Mouse (Mus musculus) heart, embryonic 16.5 days (tissue): ENCODE measurements around the gene Lman2l. TPM values are rescaled to one million over a fixed set of nuclear protein-coding genes. Genes with fewer than 3 reads are reported as not detected.
A peak's percentile ranks its signal among the peaks of the same experiment; 100 is the strongest.

Experiments
- ATAC-seq: fragments of 200-750 bp; cut with Nextera tagmentation; replicated peaks from 2 replicates; pipeline ENCODE4 v1.8.0; 2017; ENCODE audit warnings: moderate number of reproducible peaks; ENCODE audit not compliant: insufficient read depth, low FRiP score; ENCODE audit errors: extremely low read depth
- H3K27ac ChIP-seq: fragments of 300-500 bp; sonication (generic); 2 replicates; pipeline ENCODE4 v1.5.1; 2014; ENCODE audit warnings: mild to moderate bottlenecking, low read length, control low read depth, moderate library complexity
- H3K27me3 ChIP-seq: fragments of 300-500 bp; sonication (generic); 2 replicates; pipeline ENCODE4 v1.6.1; 2014; ENCODE audit warnings: low read length, mixed read lengths; ENCODE audit not compliant: control insufficient read depth, insufficient read depth
- H3K36me3 ChIP-seq: fragments of 300-500 bp; sonication (generic); 2 replicates; pipeline ENCODE4 v1.6.1; 2014; ENCODE audit not compliant: control insufficient read depth, insufficient read depth
- H3K4me1 ChIP-seq: fragments of 300-500 bp; sonication (generic); 2 replicates; pipeline ENCODE4 v1.6.1; 2014; ENCODE audit warnings: low read length, mixed read lengths; ENCODE audit not compliant: control insufficient read depth, insufficient read depth
- H3K4me2 ChIP-seq: fragments of 300-500 bp; sonication (generic); 2 replicates; pipeline ENCODE4 v1.6.1; 2014; ENCODE audit warnings: low read depth, mild to moderate bottlenecking, control low read depth, low read length
- H3K4me3 ChIP-seq: fragments of 300-500 bp; sonication (generic); 2 replicates; pipeline ENCODE4 v1.5.1; 2014; ENCODE audit warnings: mild to moderate bottlenecking, control low read depth, low read length
- H3K9ac ChIP-seq: fragments of 300-500 bp; sonication (generic); 2 replicates; pipeline ENCODE4 v1.6.1; 2014; ENCODE audit warnings: low read length, control low read depth
- H3K9me3 ChIP-seq: fragments of 300-500 bp; sonication (generic); replicated peaks from 2 replicates; pipeline ENCODE4 v1.6.1; 2016; ENCODE audit warnings: low read length; ENCODE audit not compliant: control insufficient read depth
- WGBS: fragments of 180-500 bp; shearing (Covaris S2); extraction: QIAGEN DNeasy Blood & Tissue Kit; methylation state at CpG from one replicate; pipeline ENCODE4 v1.1.7; 2014; 5-methylcytosine and 5-hydroxymethylcytosine counted together
- polyA plus RNA-seq: library from polyadenylated mRNA; unstranded; fragments of >200 nt; fragmentation: Nextera tagmentation; extraction: Ambion mirVana; gene quantifications from 2 replicates; pipeline ENCODE4 v1.2.1, GENCODE M21; 2015

Gene Lman2l
- polyA plus RNA-seq = 47.3 and 50.1 TPM in 2 replicates

DNA sequence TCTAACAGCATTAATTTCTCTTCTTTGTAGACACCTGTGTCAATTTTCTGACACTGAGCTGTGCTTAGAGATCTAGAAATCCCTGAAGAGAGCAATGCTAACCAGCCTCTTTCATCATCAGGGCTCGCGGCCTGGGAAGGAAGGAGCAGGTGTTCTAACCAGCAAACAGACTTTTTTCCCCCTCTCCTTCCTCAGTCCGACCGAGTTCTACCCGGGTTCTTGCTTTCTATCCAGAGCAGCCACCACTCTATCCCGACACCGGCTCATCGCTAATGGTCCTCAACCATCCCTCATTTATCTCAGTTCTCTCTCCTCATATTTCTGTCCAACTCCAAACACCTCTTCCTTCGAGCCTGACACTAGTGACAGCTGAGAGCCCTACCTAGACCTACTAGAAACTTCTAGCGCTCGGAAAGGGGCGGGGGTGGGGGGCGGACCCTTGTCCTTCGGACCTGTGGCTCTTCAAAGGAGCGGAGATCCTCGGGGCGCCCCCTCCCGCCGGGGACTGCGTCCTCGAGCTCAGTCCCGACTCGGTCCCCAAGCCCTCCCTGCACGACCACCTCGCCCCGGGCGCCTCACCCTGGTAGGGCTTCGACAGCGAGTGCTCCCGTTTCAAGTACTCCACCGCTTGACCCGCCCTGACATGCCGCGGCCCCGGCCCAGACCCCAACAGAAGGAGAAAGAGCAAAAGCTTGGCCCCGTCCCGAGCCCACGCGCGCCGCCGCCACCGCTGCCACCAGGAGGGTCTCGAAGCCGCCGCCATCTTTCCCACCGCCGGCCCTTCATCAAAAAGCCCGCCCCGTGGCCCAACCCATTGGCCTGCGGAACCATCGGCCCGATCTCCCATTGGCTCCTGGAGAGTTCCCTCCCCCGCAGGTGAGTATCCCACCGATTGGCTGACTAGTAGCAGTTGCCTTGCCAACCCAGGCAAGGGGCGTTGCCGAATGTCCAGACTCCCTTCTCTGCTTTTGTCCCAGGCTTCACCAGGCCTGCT lies at the start of gene Lman2l:
TSS of gene Lman2l (minus strand) at position 801 of the 994 bp plus-strand sequence.
- Histone ChIP-seq H3K9ac (peak within 1 kb of the TSS; percentile 87), H3K9me3 (no peaks in the 10 kb centered on the region), H3K4me3 (peak within 1 kb of the TSS; percentile 92), H3K27ac (peak within 1 kb of the TSS; percentile 80), H3K4me2 (peak within 1 kb of the TSS; percentile 93), H3K4me1 (peaks cover 9% of the 10 kb centered on the region), H3K36me3 (peaks cover 13% of the 10 kb centered on the region), H3K27me3 (no peaks in the 10 kb centered on the region)
- WGBS = under 1% methylated on average over 54 of the region's 57 CpGs
- peak; percentile 99 for ATAC-seq

DNA sequence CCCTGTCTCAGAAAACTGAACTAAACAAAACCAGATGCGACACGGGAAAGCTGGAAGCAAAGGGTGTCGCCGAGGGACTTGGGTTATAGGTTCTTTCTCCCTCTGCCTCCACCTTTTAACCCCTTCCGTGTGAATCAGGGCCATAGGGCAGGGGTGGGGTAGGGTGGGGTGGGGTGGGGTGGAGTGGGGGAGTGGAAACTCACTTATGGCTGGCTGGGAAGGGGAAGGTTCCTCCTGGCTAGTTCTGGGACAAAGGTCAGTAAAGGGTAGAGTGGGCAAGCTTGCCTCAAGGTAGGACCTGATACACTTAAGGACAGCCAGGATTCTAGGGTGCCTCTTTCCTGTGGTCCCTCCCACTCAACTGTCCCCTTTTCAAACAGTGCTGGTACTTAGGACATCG lies 48.2 kb upstream of the Lman2l start:
- Histone ChIP-seq H3K27me3 (no peaks in the 10 kb centered on the region), H3K4me3 (no peak overlapping the region), H3K27ac (no peak overlapping the region), H3K9me3 (no peaks in the 10 kb centered on the region), H3K9ac (no peak overlapping the region), H3K36me3 (no peaks in the 10 kb centered on the region), H3K4me2 (no peak overlapping the region), H3K4me1 (peaks cover 11% of the 10 kb centered on the region)
- 75% methylated on average over 6 of the region's 6 CpGs for WGBS
- ATAC-seq = no peak

DNA sequence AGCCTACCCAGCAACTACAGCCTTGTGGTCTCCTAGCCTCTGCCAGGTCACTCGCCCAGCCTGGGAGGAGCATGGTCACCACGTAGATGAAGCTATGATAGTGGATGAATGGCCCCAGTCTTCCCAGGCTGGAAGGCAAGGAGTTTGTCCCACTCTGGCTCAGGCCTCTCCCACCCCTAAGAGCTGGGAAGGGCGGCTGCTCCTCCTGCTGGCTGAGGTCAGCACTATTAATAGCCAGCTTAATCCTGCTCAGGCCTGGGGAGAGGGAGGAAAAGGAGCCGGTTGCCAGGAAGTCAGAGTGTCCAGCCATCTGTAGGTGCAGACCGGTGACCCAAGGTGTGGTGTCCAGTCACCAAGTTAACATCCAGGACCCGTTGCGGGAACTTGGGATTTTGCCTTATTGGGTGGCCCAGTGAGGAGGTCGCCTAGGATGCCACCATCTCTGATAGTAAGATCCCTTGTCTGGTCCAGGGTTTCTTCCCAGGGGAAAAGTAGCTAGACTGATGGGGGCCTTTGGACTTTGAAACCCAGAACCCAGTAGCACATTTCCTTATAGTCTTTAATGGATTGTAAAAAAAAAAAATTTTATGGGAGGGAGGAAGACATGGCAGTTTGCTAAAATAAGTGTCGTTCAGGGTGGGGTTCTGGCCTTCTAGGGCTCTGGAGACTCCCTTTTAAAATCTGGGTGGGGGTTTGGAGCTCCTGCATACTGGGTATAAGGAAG lies 47.5 kb upstream of the Lman2l start:
- H3K27me3 ChIP-seq = no peaks in the 10 kb centered on the region
- ATAC-seq = peak; percentile 88
- H3K4me1 ChIP-seq = peaks cover 11% of the 10 kb centered on the region
- peak overlapping the region; percentile 47; the same call in 1 of the 2 replicates for H3K9ac ChIP-seq
- 0 out of 2 replicates have a peak overlapping the region, but pooled peaks have one; percentile 38 for H3K27ac ChIP-seq
- H3K36me3 ChIP-seq = no peaks in the 10 kb centered on the region
- H3K9me3 ChIP-seq = no peaks in the 10 kb centered on the region
- no peak overlapping the region for H3K4me3 ChIP-seq
- H3K4me2 ChIP-seq = no peak overlapping the region
- 35% methylated on average over 9 of the region's 9 CpGs for WGBS

DNA sequence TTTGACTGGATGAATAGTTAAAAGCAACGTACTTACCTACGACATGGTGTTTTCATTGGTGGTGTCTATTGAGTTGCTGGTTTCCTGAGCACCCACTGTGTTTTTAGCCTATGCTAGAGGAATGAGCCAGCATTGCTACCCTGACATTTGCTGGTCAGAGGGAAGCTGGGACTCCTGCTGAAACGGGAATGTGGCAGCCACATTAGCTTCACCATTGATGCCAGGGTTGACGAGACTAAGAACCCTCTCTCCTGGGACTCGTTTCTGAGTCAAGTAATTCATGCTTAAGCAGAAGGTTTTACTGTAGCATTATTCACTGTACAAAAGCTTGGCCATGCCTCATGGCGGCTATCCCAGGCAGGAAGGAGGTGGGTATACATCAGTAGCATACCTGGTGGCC lies 44.6 kb upstream of the Lman2l start:
- no peak overlapping the region for H3K27ac ChIP-seq
- no peak for ATAC-seq
- WGBS = 79% methylated on average over 6 of the region's 6 CpGs

DNA sequence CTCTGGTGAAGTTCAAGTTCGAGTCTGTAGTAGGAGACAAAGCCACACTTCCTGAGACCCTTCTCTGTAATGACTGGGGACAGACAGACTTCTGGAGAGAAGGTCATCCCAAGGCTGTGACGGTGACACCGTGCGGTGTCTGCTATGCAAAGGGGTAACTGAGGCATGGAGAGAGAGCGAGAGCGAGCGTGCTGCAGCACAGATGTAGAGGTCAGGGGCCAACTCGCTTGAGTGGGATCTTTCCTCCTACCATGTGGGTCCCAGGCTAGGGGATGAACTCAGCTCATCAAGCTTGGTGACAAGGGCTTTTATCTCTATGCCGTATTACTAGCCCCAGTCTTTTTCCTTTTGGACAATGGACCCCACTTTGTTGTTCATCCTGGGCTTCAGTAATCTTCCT lies 42.0 kb upstream of the Lman2l start:
- Histone ChIP-seq H3K4me1 (peaks cover 2% of the 10 kb centered on the region), H3K4me2 (no peak overlapping the region), H3K4me3 (no peak overlapping the region), H3K9me3 (no peaks in the 10 kb centered on the region), H3K27ac (no peak overlapping the region), H3K36me3 (no peaks in the 10 kb centered on the region), H3K27me3 (no peaks in the 10 kb centered on the region), H3K9ac (no peak overlapping the region)
- WGBS = 91% methylated on average over 9 of the region's 9 CpGs
- ATAC-seq = no peak

More for the DNA sequence above, 44.6 kb upstream of the Lman2l start:
- no peak overlapping the region for H3K9ac ChIP-seq
- no peaks in the 10 kb centered on the region for H3K36me3 ChIP-seq
- H3K27me3 ChIP-seq = no peaks in the 10 kb centered on the region
- peaks cover 8% of the 10 kb centered on the region for H3K4me1 ChIP-seq
- H3K4me3 ChIP-seq = no peak overlapping the region
- no peak overlapping the region for H3K4me2 ChIP-seq
- H3K9me3 ChIP-seq = no peaks in the 10 kb centered on the region

DNA sequence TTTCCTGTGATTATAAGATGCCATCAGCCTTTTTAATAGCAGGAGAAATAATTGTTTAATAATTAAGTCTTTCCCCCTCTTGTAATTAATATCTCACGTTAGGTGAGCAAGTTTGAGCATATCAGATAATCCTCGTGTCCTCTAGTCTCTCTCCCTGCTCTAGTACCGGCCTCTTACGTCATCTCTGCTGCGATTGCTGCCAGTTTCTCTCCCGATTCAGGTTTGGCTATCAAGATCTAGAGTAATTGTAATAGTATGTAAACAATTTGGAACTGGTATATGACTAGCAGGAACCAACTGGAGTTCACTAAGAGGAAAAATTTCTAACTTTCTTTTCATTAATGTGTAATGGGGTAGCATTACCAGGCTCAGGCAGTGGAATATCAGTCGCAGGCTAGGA lies 40.0 kb upstream of the Lman2l start:
- Histone ChIP-seq H3K4me1 (no peaks in the 10 kb centered on the region), H3K27me3 (no peaks in the 10 kb centered on the region), H3K27ac (no peak overlapping the region), H3K4me3 (no peak overlapping the region), H3K4me2 (no peak overlapping the region), H3K36me3 (no peaks in the 10 kb centered on the region), H3K9ac (no peak overlapping the region), H3K9me3 (no peaks in the 10 kb centered on the region)
- ATAC-seq = no peak
- WGBS = 61% methylated on average over 7 of the region's 7 CpGs

DNA sequence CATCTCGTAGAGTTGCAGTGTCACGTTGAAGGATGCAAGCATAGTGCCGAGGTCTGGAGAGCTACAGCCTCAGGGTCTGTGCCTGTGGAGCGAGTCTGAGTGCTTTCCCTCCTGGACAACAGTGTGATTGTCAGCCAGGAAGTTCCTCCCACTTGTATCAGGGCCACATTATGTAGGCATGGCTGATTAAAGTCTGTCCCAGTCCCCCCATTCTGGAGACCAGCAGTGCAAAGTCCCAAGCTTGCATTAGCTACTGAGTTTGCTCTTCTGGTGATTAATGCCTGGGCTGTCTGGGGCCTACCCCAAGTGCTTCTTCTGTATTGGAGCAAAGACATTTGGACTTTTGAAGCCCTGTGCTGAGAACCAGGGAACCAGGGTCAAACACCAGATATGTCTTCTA lies 38.8 kb upstream of the Lman2l start:
- Histone ChIP-seq H3K9ac (no peak overlapping the region), H3K4me1 (no peaks in the 10 kb centered on the region)
- 64% methylated on average over 4 of the region's 4 CpGs for WGBS

DNA sequence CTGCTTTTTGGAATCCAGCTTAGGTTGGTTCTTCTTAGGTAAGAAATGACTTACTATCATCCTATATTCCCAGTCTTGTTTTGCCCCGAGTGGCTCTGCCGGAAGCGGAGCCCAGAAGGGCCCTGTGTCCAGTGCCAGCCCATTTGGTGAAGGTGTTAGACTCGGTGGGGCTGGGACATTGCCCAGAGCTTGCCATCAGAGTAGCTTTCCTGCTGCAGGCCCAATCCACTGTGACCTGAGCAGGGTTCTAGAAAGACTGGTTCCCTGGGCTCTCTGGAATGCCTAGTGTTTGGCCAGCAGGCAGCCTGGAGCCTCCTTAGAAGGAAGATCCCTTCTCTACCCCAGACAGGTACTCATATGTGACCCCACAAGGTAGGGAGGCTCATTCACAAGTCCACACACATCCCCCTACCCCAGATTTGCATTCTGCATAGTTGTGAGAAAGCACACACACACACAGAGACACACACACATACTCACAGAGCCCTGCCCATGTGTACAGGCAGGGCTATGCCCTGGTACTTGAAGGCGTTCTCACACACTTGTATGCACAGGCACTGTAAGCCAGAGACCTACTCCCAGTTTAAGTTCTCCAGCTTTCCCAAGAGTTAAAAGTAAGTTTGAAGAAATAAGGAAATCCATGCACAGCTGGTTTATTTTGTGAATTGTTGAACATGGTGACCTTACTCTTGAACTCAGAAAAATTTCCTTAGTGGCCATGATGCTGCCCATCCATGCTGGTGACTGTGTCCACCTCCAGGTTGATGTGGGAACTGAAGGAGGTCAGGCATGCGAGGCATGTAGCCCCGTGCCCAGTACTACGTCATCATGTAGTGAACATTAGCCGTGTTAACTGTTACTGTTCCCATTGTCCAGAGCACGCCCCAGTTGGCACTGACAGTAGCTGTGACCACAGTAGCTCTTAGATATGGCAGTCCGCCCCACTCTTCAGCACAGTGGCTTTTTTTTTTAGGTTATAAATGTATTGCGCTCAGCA lies 35.1 kb upstream of the Lman2l start:
- H3K4me1 ChIP-seq = peaks cover 15% of the 10 kb centered on the region
- H3K9me3 ChIP-seq = no peaks in the 10 kb centered on the region
- ATAC-seq = no peak
- no peak overlapping the region for H3K9ac ChIP-seq
- no peak overlapping the region for H3K4me3 ChIP-seq
- H3K36me3 ChIP-seq = no peaks in the 10 kb centered on the region
- no peak overlapping the region for H3K4me2 ChIP-seq
- H3K27ac ChIP-seq = no peak overlapping the region
- WGBS = 79% methylated on average over 12 of the region's 12 CpGs
- no peaks in the 10 kb centered on the region for H3K27me3 ChIP-seq

More for the DNA sequence above, 38.8 kb upstream of the Lman2l start:
- Histone ChIP-seq H3K27me3 (no peaks in the 10 kb centered on the region), H3K27ac (no peak overlapping the region), H3K4me3 (no peak overlapping the region), H3K9me3 (no peaks in the 10 kb centered on the region), H3K4me2 (no peak overlapping the region), H3K36me3 (no peaks in the 10 kb centered on the region)
- ATAC-seq = no peak
